ENCODE assay signal across 20 mouse cellular contexts in the genomic region with DNA sequence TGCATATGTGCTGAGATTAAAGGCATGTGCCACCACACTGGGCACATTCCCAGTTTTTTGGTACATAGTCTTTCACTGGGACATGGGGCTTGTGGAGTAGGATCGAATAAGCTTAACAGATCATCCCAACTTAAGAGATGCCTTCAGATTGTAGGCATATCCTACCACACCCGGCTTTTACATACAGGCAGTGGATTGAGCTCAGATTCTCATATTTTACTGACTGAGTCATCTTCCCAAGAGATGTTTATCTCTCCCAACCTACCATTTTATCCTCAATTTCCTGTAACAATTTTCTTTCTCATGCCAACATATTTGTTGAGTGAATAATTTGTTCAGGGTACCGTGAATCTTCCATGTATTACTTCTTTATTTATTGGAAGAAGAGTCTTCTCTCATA. TPM values are rescaled to one million over a fixed set of nuclear protein-coding genes. Genes with fewer than 3 reads are reported as not detected.
"Had no signal": no experiment of that assay in that cellular context is flagged by ENCODE, and none has a peak within 500 bp of the region (broad histone marks: within the 10 kb centered on the region; RNA-seq: fewer than 3 reads in every experiment).

No protein-coding gene starts in this region.

- H3K36me3 ChIP-seq: lung, embryonic 15.5 days; midbrain, embryonic 13.5 days; midbrain, embryonic 15.5 days; neural tube, embryonic 13.5 days; neural tube, embryonic 15.5 days had no signal

- ATAC-seq: lung, postnatal 0 days; midbrain, embryonic 13.5 days; midbrain, embryonic 15.5 days had no signal

- H3K27me3 ChIP-seq: lung, embryonic 15.5 days; megakaryocyte, embryonic 14.5 days; midbrain, embryonic 13.5 days; midbrain, embryonic 15.5 days; neural tube, embryonic 13.5 days; neural tube, embryonic 15.5 days had no signal

- DNase-seq: lung, adult 2 months; lung, postnatal 14 days; lung, postnatal 36 days; right cerebral cortex, postnatal 14 days; right cerebral cortex, postnatal 4 days; spleen, adult 18-20 months; thymus, adult 18-20 months; thymus, postnatal 25 days; thymus, postnatal 4 days had no signal

- H3K4me2 ChIP-seq: lung, embryonic 15.5 days; midbrain, embryonic 11.5 days; midbrain, embryonic 13.5 days; midbrain, embryonic 15.5 days; neural tube, embryonic 13.5 days; neural tube, embryonic 15.5 days had no signal

- H3K4me3 ChIP-seq: lung, embryonic 15.5 days; megakaryocyte, embryonic 14.5 days; midbrain, embryonic 13.5 days; midbrain, embryonic 15.5 days; neural tube, embryonic 13.5 days; neural tube, embryonic 15.5 days had no signal

RNA-seq across cellular contexts. Expression of a gene that starts 32.9 kb away (rescaled TPM):
- total RNA-seq: megakaryocyte progenitor cell, adult 5-6 weeks; monocyte, adult 5-6 weeks had no signal
- polyA plus RNA-seq: macrophage had no signal
